Mouse (Mus musculus) adrenal gland, postnatal 4 days (tissue): Measurements from ENCODE around the gene Klf15. TPM values are rescaled to one million over a fixed set of nuclear protein-coding genes. Genes with fewer than 3 reads are reported as not detected.

Experiments
- DNase-seq, 2 experiments: peaks; one replicate each; pipeline ENCODE4 v3.0.0; 2021 to 2022; ENCODE audit warnings: low spot score in 2 of 2, mixed read lengths in 2 of 2
- total RNA-seq, 2 experiments: library from RNA; stranded (reverse); gene quantifications; 2 replicates each; pipeline ENCODE4 v1.2.3; 2021

The Klf15 gene
- total RNA-seq, 2 experiments from 2014 or later: 14.3 to 15.0 TPM

- DNase-seq: peak; percentile 54 to 73
These were observed 969 bp downstream of the Klf15 start for GRCm38 (mm10) chr6:90463228-90463862.

GRCm38 (mm10) chr6:90463890-90464421 lies 1.6 kb downstream of the Klf15 start:
- no peak for DNase-seq

- DNase-seq: no peak
These were observed 2.8 kb downstream of the Klf15 start for GRCm38 (mm10) chr6:90465028-90465640.

GRCm38 (mm10) chr6:90466079-90466478 lies 3.7 kb downstream of the Klf15 start:
- DNase-seq: no peak

- DNase-seq: no peak
These were observed 4.6 kb downstream of the Klf15 start for GRCm38 (mm10) chr6:90466847-90467410.

- no peak for DNase-seq
These were observed 5.8 kb downstream of the Klf15 start for GRCm38 (mm10) chr6:90468216-90468615.

- DNase-seq: no peak
These were observed 6.7 kb downstream of the Klf15 start for GRCm38 (mm10) chr6:90469041-90469440.

- DNase-seq: no peak
These were observed 7.9 kb downstream of the Klf15 start for GRCm38 (mm10) chr6:90470255-90470654.

GRCm38 (mm10) chr6:90470947-90471541 lies 8.7 kb downstream of the Klf15 start:
- DNase-seq: no peak

- no peak for DNase-seq
These were observed 9.7 kb downstream of the Klf15 start for GRCm38 (mm10) chr6:90472079-90472478.

- DNase-seq: no peak
These were observed 10.3 kb downstream of the Klf15 start for GRCm38 (mm10) chr6:90472697-90473096.

GRCm38 (mm10) chr6:90473630-90474360 lies 11.4 kb downstream of the Klf15 start:
- DNase-seq: no peak

- no peak for DNase-seq
These were observed 12.0 kb downstream of the Klf15 start for GRCm38 (mm10) chr6:90474361-90474750.

GRCm38 (mm10) chr6:90475176-90475853 lies 12.9 kb downstream of the Klf15 start:
- DNase-seq: no peak

GRCm38 (mm10) chr6:90475854-90476212 lies 13.5 kb downstream of the Klf15 start:
- no peak for DNase-seq

GRCm38 (mm10) chr6:90476941-90477518 lies 14.7 kb downstream of the Klf15 start:
- no peak for DNase-seq

GRCm38 (mm10) chr6:90484249-90484648 lies 21.9 kb downstream of the Klf15 start:
- no peak for DNase-seq

- DNase-seq: no peak
These were observed 22.5 kb downstream of the Klf15 start for GRCm38 (mm10) chr6:90484876-90485275.

GRCm38 (mm10) chr6:90486176-90486921 lies 24.0 kb downstream of the Klf15 start, which contains the start of gene Aldh1l1:
Gene Aldh1l1, plus strand, starts transcription at chr6:90486427.
- DNase-seq: no peak

- DNase-seq: no peak
These were observed 25.2 kb downstream of the Klf15 start for GRCm38 (mm10) chr6:90487531-90487930.
